Mouse (Mus musculus): ENCODE data around the gene Mfsd4a. TPM values are rescaled to one million over a fixed set of nuclear protein-coding genes. Genes with fewer than 3 reads are reported as not detected.

Mfsd4a gene
- polyA plus RNA-seq, 1 experiment from 2014 or later = 16.5 TPM

DNA sequence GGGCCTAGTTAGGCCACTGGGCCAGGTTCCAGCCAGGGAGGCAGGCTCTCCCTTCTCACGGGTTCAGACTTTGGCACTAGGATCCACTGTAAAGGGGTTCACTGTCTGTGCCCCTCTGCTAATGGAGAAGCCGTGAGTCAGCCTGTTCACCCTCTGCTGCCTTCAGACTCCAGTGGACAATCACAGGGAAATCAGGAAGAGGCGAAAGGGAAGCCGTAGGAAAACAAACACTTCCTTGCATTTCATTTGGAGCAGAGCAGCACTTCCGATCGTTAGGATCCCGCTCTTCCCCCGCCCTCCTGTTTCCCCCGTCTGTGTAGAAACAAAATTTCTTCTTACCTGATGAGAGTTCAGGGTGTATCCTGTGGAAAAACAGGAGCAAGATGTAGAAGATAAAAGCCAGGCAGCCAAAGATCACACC lies 27.7 kb downstream of the Mfsd4a start:
- H3K9ac ChIP-seq (replicated peaks; ENCODE audit: low read depth, low read length) = no peak overlapping the region
- H3K27me3 ChIP-seq (ENCODE audit: control insufficient read depth, insufficient read depth, low read length) = no peaks in the 10 kb centered on the region
- H3K4me2 ChIP-seq (replicated peaks; ENCODE audit: low read depth, low read length) = no peak overlapping the region
- no peak for ATAC-seq (ENCODE audit: insufficient number of reproducible peaks, insufficient read depth, low FRiP score, low read depth)
- H3K9me3 ChIP-seq (ENCODE audit: control insufficient read depth, low read depth, low read length) = no peaks in the 10 kb centered on the region
- no peak overlapping the region for H3K4me3 ChIP-seq (ENCODE audit: low read depth, low read length)
- H3K27ac ChIP-seq (ENCODE audit: low read length) = no peak overlapping the region
- H3K4me1 ChIP-seq (ENCODE audit: control insufficient read depth, insufficient read depth, low read length) = no peaks in the 10 kb centered on the region
- no peaks in the 10 kb centered on the region for H3K36me3 ChIP-seq (ENCODE audit: control insufficient read depth, insufficient read depth, low read length)
- 60% methylated on average over 9 of the region's 9 CpGs for WGBS

DNA sequence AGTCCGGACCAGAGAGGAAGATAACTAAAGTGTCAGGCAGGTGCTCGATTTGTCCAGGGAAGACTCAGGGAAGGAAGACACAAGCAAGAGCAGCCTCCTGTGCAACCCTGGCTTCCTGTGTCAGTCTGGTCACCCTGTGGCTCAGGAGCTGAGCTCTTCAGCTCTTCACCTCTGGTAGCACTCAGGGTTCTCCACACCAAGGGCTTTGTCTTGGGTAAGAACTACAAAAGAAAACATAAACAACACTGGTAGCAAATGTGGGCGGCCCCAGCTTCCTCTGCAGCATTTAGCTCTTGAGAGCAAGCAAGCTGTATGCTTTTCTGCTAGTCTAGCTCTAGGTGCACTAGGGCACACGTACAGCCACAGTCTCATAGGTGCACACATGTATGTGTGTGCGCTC lies 29.1 kb downstream of the Mfsd4a start:
- Histone ChIP-seq H3K4me1 (ENCODE audit: control insufficient read depth, insufficient read depth, low read length) (no peaks in the 10 kb centered on the region), H3K36me3 (ENCODE audit: control insufficient read depth, insufficient read depth, low read length) (peaks cover 4% of the 10 kb centered on the region), H3K4me3 (ENCODE audit: low read depth, low read length) (no peak overlapping the region), H3K4me2 (replicated peaks; ENCODE audit: low read depth, low read length) (no peak overlapping the region), H3K27ac (ENCODE audit: low read length) (no peak overlapping the region), H3K9me3 (ENCODE audit: control insufficient read depth, low read depth, low read length) (no peaks in the 10 kb centered on the region), H3K27me3 (ENCODE audit: control insufficient read depth, insufficient read depth, low read length) (no peaks in the 10 kb centered on the region), H3K9ac (replicated peaks; ENCODE audit: low read depth, low read length) (no peak overlapping the region)
- WGBS = 75% methylated on average over 5 of the region's 5 CpGs
- no peak for ATAC-seq (ENCODE audit: insufficient number of reproducible peaks, insufficient read depth, low FRiP score, low read depth)

DNA sequence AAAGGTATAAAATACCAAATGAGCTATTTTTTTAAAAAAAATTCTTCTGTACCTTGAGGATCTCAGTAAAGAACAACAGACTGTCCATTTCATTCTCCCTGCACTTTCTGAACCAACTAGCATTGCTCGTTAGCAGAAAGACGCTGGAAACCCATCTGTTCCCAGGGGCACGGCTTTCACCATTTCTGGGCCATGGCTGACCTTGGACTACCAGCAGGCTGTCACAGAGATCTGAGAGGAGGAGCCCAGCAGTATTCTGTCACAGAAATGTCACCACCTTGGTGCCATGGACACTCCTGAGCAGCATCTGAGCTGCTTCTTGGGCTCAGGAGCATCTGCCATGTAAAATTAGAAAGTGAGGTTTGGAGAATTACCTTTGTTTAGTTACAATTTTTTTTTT lies 30.1 kb downstream of the Mfsd4a start:
- H3K36me3 ChIP-seq (ENCODE audit: control insufficient read depth, insufficient read depth, low read length) = peaks cover 13% of the 10 kb centered on the region
- H3K4me2 ChIP-seq (replicated peaks; ENCODE audit: low read depth, low read length) = no peak overlapping the region
- no peak overlapping the region for H3K4me3 ChIP-seq (ENCODE audit: low read depth, low read length)
- no peak for ATAC-seq (ENCODE audit: insufficient number of reproducible peaks, insufficient read depth, low FRiP score, low read depth)
- H3K9ac ChIP-seq (replicated peaks; ENCODE audit: low read depth, low read length) = no peak overlapping the region
- no peak overlapping the region for H3K27ac ChIP-seq (ENCODE audit: low read length)
- H3K4me1 ChIP-seq (ENCODE audit: control insufficient read depth, insufficient read depth, low read length) = no peaks in the 10 kb centered on the region
- no peaks in the 10 kb centered on the region for H3K9me3 ChIP-seq (ENCODE audit: control insufficient read depth, low read depth, low read length)
- WGBS = 86% methylated on average over 3 of the region's 3 CpGs
- H3K27me3 ChIP-seq (ENCODE audit: control insufficient read depth, insufficient read depth, low read length) = no peaks in the 10 kb centered on the region

DNA sequence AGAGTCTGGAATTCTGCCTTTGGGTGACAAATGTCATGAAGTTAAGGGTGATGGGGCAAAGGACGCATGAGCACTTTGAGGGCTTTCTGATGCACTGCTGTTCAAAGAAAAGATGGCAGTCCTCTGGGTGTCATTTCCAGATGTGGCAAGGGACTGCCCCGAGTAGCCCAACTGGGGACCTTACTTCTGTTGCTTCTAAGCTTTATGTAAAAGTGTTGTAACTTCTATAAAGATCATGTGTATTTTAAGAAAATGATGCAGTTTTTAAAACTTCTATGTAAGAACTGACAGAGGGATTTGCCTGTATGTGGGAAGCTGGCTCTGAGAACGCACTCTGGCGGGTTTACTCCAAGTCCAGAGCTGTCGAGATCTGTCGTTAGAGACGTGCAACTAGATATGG lies 35.7 kb downstream of the Mfsd4a start:
- no peak for ATAC-seq (ENCODE audit: insufficient number of reproducible peaks, insufficient read depth, low FRiP score, low read depth)
- Histone ChIP-seq H3K4me3 (ENCODE audit: low read depth, low read length) (no peak overlapping the region), H3K27me3 (ENCODE audit: control insufficient read depth, insufficient read depth, low read length) (no peaks in the 10 kb centered on the region), H3K4me2 (replicated peaks; ENCODE audit: low read depth, low read length) (no peak overlapping the region), H3K9ac (replicated peaks; ENCODE audit: low read depth, low read length) (no peak overlapping the region), H3K9me3 (ENCODE audit: control insufficient read depth, low read depth, low read length) (no peaks in the 10 kb centered on the region), H3K27ac (ENCODE audit: low read length) (no peak overlapping the region), H3K36me3 (ENCODE audit: control insufficient read depth, insufficient read depth, low read length) (peaks cover 38% of the 10 kb centered on the region), H3K4me1 (ENCODE audit: control insufficient read depth, insufficient read depth, low read length) (no peaks in the 10 kb centered on the region)
- WGBS = 80% methylated on average over 7 of the region's 7 CpGs

DNA sequence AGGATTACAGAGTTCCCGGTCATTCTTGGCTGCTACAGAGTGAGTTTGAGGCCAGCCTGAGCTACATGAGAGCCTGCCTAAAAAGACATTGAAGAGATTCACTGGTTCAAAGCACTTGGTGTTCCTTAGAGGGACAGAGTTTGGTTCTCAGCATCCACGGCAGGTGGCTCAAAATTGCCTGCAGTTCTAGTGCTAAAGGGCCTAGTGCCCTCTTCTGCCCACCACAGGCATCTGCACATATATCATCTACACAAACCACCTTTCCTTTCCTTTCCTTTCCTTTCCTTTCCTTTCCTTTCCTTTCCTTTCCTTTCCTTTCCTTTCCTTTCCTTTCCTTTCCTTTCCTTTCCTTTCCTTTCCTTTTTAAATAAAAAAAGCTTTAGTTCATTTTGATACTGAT lies 37.3 kb downstream of the Mfsd4a start:
- Histone ChIP-seq H3K9me3 (ENCODE audit: control insufficient read depth, low read depth, low read length) (no peaks in the 10 kb centered on the region), H3K4me2 (replicated peaks; ENCODE audit: low read depth, low read length) (no peak overlapping the region), H3K36me3 (ENCODE audit: control insufficient read depth, insufficient read depth, low read length) (peaks cover 44% of the 10 kb centered on the region), H3K27me3 (ENCODE audit: control insufficient read depth, insufficient read depth, low read length) (no peaks in the 10 kb centered on the region), H3K9ac (replicated peaks; ENCODE audit: low read depth, low read length) (no peak overlapping the region), H3K27ac (ENCODE audit: low read length) (no peak overlapping the region), H3K4me3 (ENCODE audit: low read depth, low read length) (no peak overlapping the region), H3K4me1 (ENCODE audit: control insufficient read depth, insufficient read depth, low read length) (no peaks in the 10 kb centered on the region)
- WGBS = 76% methylated on average over 2 of the region's 2 CpGs
- ATAC-seq (ENCODE audit: insufficient number of reproducible peaks, insufficient read depth, low FRiP score, low read depth) = no peak

DNA sequence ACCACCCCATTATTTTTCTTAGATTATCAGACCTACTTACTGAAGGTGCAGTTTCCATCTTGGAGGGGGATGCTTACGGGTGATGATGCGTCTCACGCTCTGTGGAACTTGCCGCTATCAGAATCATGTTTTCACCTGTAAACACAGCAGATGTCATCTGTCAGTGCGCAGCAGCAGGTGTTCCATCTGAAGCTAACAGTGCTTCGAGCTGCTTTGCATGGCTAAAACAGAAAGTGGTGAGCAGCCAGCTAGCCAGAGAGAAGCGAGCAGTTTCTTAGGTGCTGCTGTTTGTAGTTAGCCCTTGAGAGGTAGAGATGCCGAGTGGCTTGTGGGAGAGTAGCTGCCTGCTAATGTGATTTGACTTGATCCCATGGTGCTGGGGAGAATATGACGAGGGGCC lies 39.4 kb downstream of the Mfsd4a start:
- 87% methylated on average over 9 of the region's 9 CpGs for WGBS
- Histone ChIP-seq H3K4me1 (ENCODE audit: control insufficient read depth, insufficient read depth, low read length) (no peaks in the 10 kb centered on the region), H3K27me3 (ENCODE audit: control insufficient read depth, insufficient read depth, low read length) (no peaks in the 10 kb centered on the region), H3K36me3 (ENCODE audit: control insufficient read depth, insufficient read depth, low read length) (peaks cover 54% of the 10 kb centered on the region), H3K4me2 (replicated peaks; ENCODE audit: low read depth, low read length) (no peak overlapping the region), H3K9ac (replicated peaks; ENCODE audit: low read depth, low read length) (no peak overlapping the region), H3K4me3 (ENCODE audit: low read depth, low read length) (no peak overlapping the region), H3K27ac (ENCODE audit: low read length) (no peak overlapping the region), H3K9me3 (ENCODE audit: control insufficient read depth, low read depth, low read length) (no peaks in the 10 kb centered on the region)
- ATAC-seq (ENCODE audit: insufficient number of reproducible peaks, insufficient read depth, low FRiP score, low read depth) = no peak

DNA sequence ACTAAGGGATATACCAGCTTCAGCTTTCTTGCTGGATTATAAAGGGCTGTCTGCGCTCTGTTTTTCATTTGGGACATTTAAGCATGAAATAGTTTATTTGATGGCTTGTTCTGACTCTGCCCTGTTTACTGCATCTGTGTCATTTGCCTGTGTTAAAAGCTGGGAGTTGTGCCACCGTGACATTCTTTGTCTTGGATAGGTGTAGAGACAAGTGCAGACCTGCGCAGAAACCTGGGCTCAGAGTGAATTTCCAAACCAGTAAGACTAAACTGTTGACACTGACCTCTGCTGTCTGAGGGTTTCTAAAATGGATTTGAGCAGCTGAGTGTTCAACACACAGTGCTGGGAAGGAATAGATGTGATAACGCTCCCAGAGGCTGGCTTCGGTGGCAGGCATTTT lies 39.9 kb downstream of the Mfsd4a start:
- WGBS = 78% methylated on average over 5 of the region's 5 CpGs
- ATAC-seq (ENCODE audit: insufficient number of reproducible peaks, insufficient read depth, low FRiP score, low read depth) = no peak

DNA sequence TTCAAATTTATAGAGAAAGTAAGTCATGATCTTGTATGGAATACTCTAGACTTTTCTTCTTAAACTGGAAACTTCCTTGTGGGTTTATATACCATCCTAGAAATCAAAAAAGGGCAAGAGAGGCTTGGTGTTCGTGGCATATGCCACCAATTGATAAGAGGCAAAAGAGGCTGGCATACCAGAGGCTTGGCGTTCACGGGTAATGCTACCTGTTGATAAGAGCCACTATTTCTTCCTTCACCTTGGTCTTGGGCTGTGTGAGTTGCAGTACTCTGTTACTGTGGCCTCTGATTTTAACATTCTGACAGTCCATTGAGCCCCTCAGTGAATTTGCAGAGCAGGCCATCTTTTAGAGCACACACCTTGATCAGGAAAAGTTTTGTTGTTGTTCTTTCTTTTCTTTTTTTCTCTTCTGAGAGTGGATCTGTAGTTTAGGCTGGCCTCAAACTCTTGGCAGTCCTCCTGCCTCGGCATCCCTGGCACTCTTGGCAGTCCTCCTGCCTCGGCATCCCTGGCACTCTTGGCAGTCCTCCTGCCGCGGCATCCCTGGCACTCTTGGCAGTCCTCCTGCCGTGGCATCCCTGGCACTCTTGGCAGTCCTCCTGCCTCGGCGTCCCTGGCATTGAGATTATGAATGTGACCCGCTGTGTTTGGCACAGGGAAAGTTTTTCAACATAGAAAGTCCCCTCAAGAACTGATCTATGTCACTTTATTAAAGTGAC lies 40.8 kb downstream of the Mfsd4a start:
- Histone ChIP-seq H3K36me3 (ENCODE audit: control insufficient read depth, insufficient read depth, low read length) (peaks cover 52% of the 10 kb centered on the region), H3K27me3 (ENCODE audit: control insufficient read depth, insufficient read depth, low read length) (no peaks in the 10 kb centered on the region), H3K4me1 (ENCODE audit: control insufficient read depth, insufficient read depth, low read length) (no peaks in the 10 kb centered on the region), H3K9me3 (ENCODE audit: control insufficient read depth, low read depth, low read length) (no peaks in the 10 kb centered on the region), H3K27ac (ENCODE audit: low read length) (no peak overlapping the region), H3K4me2 (replicated peaks; ENCODE audit: low read depth, low read length) (no peak overlapping the region), H3K4me3 (ENCODE audit: low read depth, low read length) (no peak overlapping the region), H3K9ac (replicated peaks; ENCODE audit: low read depth, low read length) (no peak overlapping the region)
- 94% methylated on average over 11 of the region's 11 CpGs for WGBS
- ATAC-seq (ENCODE audit: insufficient number of reproducible peaks, insufficient read depth, low FRiP score, low read depth) = peak; percentile 79; the same call in 1 of the 2 replicates

More for the DNA sequence above, 39.9 kb downstream of the Mfsd4a start:
- no peak overlapping the region for H3K9ac ChIP-seq (replicated peaks; ENCODE audit: low read depth, low read length)
- no peak overlapping the region for H3K4me2 ChIP-seq (replicated peaks; ENCODE audit: low read depth, low read length)
- H3K36me3 ChIP-seq (ENCODE audit: control insufficient read depth, insufficient read depth, low read length) = peaks cover 54% of the 10 kb centered on the region
- H3K9me3 ChIP-seq (ENCODE audit: control insufficient read depth, low read depth, low read length) = no peaks in the 10 kb centered on the region
- H3K27me3 ChIP-seq (ENCODE audit: control insufficient read depth, insufficient read depth, low read length) = no peaks in the 10 kb centered on the region
- H3K4me1 ChIP-seq (ENCODE audit: control insufficient read depth, insufficient read depth, low read length) = no peaks in the 10 kb centered on the region
- no peak overlapping the region for H3K4me3 ChIP-seq (ENCODE audit: low read depth, low read length)
- H3K27ac ChIP-seq (ENCODE audit: low read length) = no peak overlapping the region

DNA sequence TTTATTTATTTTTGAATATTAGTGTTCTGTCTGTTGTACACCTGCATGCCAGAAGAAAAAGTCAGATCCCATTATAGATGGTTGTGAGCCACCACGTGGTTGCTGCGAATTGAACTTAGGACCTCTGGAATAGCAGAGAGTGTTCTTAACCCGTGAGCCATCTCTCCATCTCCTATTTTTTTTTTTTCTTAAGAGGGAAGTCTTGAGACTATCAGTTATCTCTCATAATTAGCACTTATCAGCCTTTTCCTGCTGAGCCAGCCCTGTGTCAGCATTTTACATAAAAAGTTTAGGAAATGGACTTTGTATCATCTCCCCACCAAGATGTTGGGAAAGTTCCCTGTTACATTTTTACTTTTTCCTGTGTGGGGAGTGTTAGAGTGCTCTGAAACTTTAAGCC lies 45.8 kb downstream of the Mfsd4a start:
- Histone ChIP-seq H3K4me1 (ENCODE audit: control insufficient read depth, insufficient read depth, low read length) (no peaks in the 10 kb centered on the region), H3K9ac (replicated peaks; ENCODE audit: low read depth, low read length) (no peak overlapping the region), H3K4me2 (replicated peaks; ENCODE audit: low read depth, low read length) (no peak overlapping the region), H3K4me3 (ENCODE audit: low read depth, low read length) (no peak overlapping the region), H3K36me3 (ENCODE audit: control insufficient read depth, insufficient read depth, low read length) (peaks cover 66% of the 10 kb centered on the region), H3K27me3 (ENCODE audit: control insufficient read depth, insufficient read depth, low read length) (no peaks in the 10 kb centered on the region), H3K27ac (ENCODE audit: low read length) (no peak overlapping the region), H3K9me3 (ENCODE audit: control insufficient read depth, low read depth, low read length) (no peaks in the 10 kb centered on the region)
- WGBS = 76% methylated on average over 3 of the region's 3 CpGs
- no peak for ATAC-seq (ENCODE audit: insufficient number of reproducible peaks, insufficient read depth, low FRiP score, low read depth)

Measured in stomach, embryonic 14.5 days (tissue).